Mouse (Mus musculus): Measurements from ENCODE around the gene Gprc5d. TPM values are rescaled to one million over a fixed set of nuclear protein-coding genes. Genes with fewer than 3 reads are reported as not detected.

Gprc5d gene
- polyA plus RNA-seq, 1 experiment from 2014 or later: not detected

Other genes with a start within 250 kb of the Gprc5d start
- gene Gpr19, start 219.7 kb downstream of the Gprc5d start, polyA plus RNA-seq (2016; fragmentation: Nextera tagmentation; extraction: Ambion mirVana): 7.8 and 9.7 TPM in 2 replicates
- gene Cdkn1b, start 197.9 kb downstream of the Gprc5d start, polyA plus RNA-seq (2016; fragmentation: Nextera tagmentation; extraction: Ambion mirVana): 8.4 and 10.3 TPM in 2 replicates
- 2.4 and 3.1 TPM in 2 replicates for gene Apold1, start 136.6 kb downstream of the Gprc5d start, polyA plus RNA-seq (2016; fragmentation: Nextera tagmentation; extraction: Ambion mirVana)
- 129 and 134 TPM in 2 replicates for gene Ddx47, start 106.7 kb downstream of the Gprc5d start, polyA plus RNA-seq (2016; fragmentation: Nextera tagmentation; extraction: Ambion mirVana)
- gene Gprc5a, start 52.6 kb downstream of the Gprc5d start, polyA plus RNA-seq (2016; fragmentation: Nextera tagmentation; extraction: Ambion mirVana): 1.4 and 1.9 TPM in 2 replicates
- gene Fam234b, start 79.7 kb upstream of the Gprc5d start, polyA plus RNA-seq (2016; fragmentation: Nextera tagmentation; extraction: Ambion mirVana): 14.0 and 18.7 TPM in 2 replicates
- gene Hebp1, start 79.7 kb upstream of the Gprc5d start, polyA plus RNA-seq (2016; fragmentation: Nextera tagmentation; extraction: Ambion mirVana): 3.8 and 4.3 TPM in 2 replicates
- 0.80 and 1.5 TPM in 2 replicates for gene Gsg1, start 136.1 kb upstream of the Gprc5d start, polyA plus RNA-seq (2016; fragmentation: Nextera tagmentation; extraction: Ambion mirVana)
- gene Pbp2, start 192.1 kb upstream of the Gprc5d start, polyA plus RNA-seq (2016; fragmentation: Nextera tagmentation; extraction: Ambion mirVana): 0.11 and 0.19 TPM in 2 replicates
- gene Emp1, start 244.3 kb upstream of the Gprc5d start, polyA plus RNA-seq (2016; fragmentation: Nextera tagmentation; extraction: Ambion mirVana): 5.0 and 9.0 TPM in 2 replicates